Mouse (Mus musculus) G1E (cell line): ENCODE measurements around the gene Cntrob.

ENCODE experiments used
- CTCF ChIP-seq: IDR thresholded peaks from 2 replicates; pipeline ENCODE4 v1.5.1; 2012; ENCODE audit warnings: low read depth, low read length, inconsistent platforms, mixed read lengths
- GATA1 ChIP-seq: IDR thresholded peaks from 2 replicates; pipeline ENCODE4 v1.6.1; 2012; ENCODE audit warnings: borderline replicate concordance, low read length, inconsistent platforms, mixed read lengths
- GATA2 ChIP-seq: IDR thresholded peaks from 2 replicates; pipeline ENCODE4 v1.6.1; 2012; ENCODE audit warnings: low read depth, low read length, inconsistent platforms, borderline replicate concordance
- POLR2AphosphoS5 ChIP-seq: IDR thresholded peaks from 2 replicates; pipeline ENCODE4 v1.6.1; 2012; ENCODE audit warnings: low read depth, low read length, inconsistent platforms; ENCODE audit not compliant: insufficient replicate concordance

DNA sequence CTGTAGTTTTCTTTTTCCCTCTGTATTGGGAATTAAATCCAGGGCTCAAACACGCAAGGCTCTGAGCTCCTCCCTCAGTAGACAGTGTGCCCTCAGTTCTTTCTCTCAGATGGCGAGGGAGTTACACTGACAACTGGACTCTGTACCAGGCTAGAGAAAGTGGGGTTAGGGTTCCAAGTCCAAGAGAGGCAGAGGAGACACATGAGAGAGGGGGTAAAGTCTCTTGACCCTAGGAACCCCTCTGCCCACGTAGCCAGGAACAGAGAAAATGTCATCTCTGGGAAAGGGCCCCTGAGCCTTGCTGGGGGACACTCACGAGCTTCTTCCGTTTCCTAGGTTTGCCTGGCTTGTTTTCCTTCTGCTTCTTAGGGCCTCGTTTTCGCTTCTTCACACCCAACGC lies 40.8 kb upstream of the Cntrob start:
- no peak for TF ChIP-seq CTCF
- TF ChIP-seq POLR2AphosphoS5 = no peak
- no peak for TF ChIP-seq GATA1
- TF ChIP-seq GATA2 = no peak
